ENCODE assay signal across 19 mouse cellular contexts in genomic region chr10:43488258-43488657, GRCm38 (mm10).
"Had no signal": no experiment of that assay in that cellular context is flagged by ENCODE, and none has a peak within 500 bp of the region (broad histone marks: within the 10 kb centered on the region; RNA-seq: fewer than 3 reads in every experiment).

No protein-coding gene starts in this region.

- H3K4me3 ChIP-seq: kidney, embryonic 15.5 days; limb, embryonic 12.5 days; limb, embryonic 15.5 days; liver, embryonic 13.5 days; lung, embryonic 15.5 days; megakaryocyte, embryonic 14.5 days; midbrain, embryonic 10.5 days; midbrain, embryonic 13.5 days; myocyte; neural tube, embryonic 13.5 days had no signal

- H3K36me3 ChIP-seq: kidney, embryonic 15.5 days; limb, embryonic 12.5 days; limb, embryonic 15.5 days; liver, embryonic 13.5 days; lung, embryonic 15.5 days; neural tube, embryonic 13.5 days had no signal

- H3K9me3 ChIP-seq: kidney, embryonic 15.5 days; limb, embryonic 12.5 days; limb, embryonic 15.5 days; liver, embryonic 13.5 days; lung, embryonic 15.5 days; megakaryocyte, embryonic 14.5 days; midbrain, embryonic 10.5 days; midbrain, embryonic 13.5 days; neural tube, embryonic 13.5 days had no signal

- ATAC-seq: midbrain, embryonic 13.5 days; midbrain, embryonic 16.5 days had no signal

- H3K9ac ChIP-seq: kidney, embryonic 15.5 days; limb, embryonic 12.5 days; limb, embryonic 15.5 days; lung, embryonic 15.5 days; midbrain, embryonic 13.5 days; neural tube, embryonic 13.5 days had no signal

- DNase-seq: kidney, postnatal 10 days; left cerebral cortex, postnatal 4 days; liver, embryonic 13.5 days; lung, adult 18-20 months; lung, postnatal 10 days; lung, postnatal 36 days; retina, postnatal 1 day; thymus, adult 18-20 months; thymus, postnatal 36 days had no signal

- H3K27me3 ChIP-seq: kidney, embryonic 15.5 days; limb, embryonic 12.5 days; limb, embryonic 15.5 days; liver, embryonic 13.5 days; lung, embryonic 15.5 days; megakaryocyte, embryonic 14.5 days; midbrain, embryonic 13.5 days; neural tube, embryonic 13.5 days had no signal

- H3K27ac ChIP-seq: limb, embryonic 12.5 days; liver, embryonic 13.5 days; lung, embryonic 15.5 days; midbrain, embryonic 10.5 days; midbrain, embryonic 13.5 days; neural tube, embryonic 13.5 days had no signal

- H3K4me2 ChIP-seq: kidney, embryonic 15.5 days; limb, embryonic 12.5 days; limb, embryonic 15.5 days; liver, embryonic 13.5 days; lung, embryonic 15.5 days; midbrain, embryonic 13.5 days; neural tube, embryonic 13.5 days had no signal
